Mouse (Mus musculus) MEL-GATA-1-ER (cell line): ENCODE results near the gene Gpat2.
A peak's percentile ranks its signal among the peaks of the same experiment; 100 is the strongest.

Experiments used
- DNase-seq: peaks from one replicate; pipeline ENCODE4 v3.0.0-alpha.2; 2012; ENCODE audit warnings: low read depth; ENCODE audit errors: extremely low read depth

Gene Gpat2

DNA sequence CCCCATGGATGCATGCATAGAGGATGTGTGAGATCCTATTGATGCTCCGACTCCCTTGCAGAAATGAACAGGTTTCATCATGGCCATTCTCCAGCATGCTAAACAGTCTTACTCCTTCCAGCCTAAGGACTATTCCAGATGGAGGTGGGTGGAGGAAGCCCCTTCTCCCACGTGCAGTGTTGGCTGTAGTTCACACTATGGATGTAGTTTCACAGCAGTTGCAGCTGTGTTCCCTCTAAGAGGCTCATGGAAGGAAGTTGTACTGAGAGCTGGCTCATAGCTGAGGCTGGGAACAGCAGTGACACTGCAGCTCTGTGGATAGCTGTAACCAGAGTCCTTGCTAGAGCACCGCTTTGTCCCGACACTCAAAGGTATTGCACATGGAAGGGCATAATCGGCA is 12.7 kb downstream of the Gpat2 start:
- DNase-seq: no peak

GRCm38 (mm10) chr2:127444055-127444789 is 19.2 kb downstream of the Gpat2 start, which contains the start of gene Fahd2a:
TSS of gene Fahd2a (minus strand) at chr2:127444565.
- peak; percentile 89 for DNase-seq

DNA sequence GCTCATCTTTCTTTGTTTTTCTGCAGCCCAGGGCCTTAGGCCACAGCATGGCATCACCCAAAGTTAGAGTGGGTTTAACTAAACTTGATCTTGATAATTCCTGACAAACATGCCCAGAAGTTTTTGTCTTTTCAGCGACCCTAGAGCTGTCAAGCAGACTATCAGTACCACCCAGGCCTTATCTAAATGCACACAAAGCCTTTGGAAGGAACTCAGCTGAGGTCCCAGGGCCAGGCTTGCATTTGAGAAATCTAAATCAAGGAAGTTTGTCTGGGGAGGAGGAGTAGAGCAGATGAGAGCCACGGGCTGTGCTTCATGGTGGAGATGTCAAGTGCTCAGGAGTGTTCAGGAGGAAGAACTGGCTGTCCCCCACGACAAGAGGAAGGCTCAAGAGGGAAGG is 21.8 kb downstream of the Gpat2 start:
- DNase-seq: no peak

DNA sequence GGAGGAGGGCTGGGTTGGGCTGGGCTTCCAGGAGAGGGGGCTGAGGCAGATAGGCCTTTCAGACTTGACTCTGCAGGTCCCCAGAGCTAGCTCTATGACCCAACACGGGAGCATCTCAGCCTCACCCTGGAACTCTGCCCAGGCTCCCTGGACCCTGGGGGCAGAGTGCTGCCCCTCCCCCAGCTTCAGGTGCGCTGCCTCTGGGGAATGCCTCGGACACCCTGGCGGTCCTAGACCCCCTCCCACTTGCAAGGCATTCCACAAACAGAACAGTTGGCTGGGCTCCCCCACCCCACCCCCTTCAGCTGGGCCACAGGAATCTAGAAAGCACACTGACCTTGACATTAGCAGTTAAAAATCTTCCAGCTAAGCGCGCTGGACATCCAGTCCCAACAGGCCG is 24.7 kb downstream of the Gpat2 start:
- no peak for DNase-seq

GRCm38 (mm10) chr2:127451748-127452147 is 26.7 kb downstream of the Gpat2 start:
- peak; percentile 69 for DNase-seq

DNA sequence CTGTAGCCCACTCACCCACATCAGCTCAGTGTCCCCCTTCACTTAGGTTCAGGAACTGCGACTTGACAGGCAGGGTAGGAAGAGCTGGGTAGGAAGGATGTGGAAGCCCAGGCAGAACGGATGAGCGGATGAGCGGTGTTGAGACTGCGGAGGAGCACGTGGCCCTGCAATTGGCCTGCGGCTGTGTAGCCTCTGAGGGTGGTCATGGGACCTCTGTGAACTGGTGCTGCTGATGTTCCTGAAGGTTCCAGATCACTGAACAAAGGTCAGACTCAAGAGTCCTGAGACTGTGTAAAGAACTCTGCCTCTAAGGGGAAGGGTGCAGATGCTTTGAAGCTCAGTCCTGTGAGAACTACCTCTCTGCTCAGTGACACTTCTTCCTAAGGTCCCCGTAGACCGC is 28.1 kb downstream of the Gpat2 start:
- no peak for DNase-seq

GRCm38 (mm10) chr2:127453764-127454163 is 28.8 kb downstream of the Gpat2 start:
- peak; percentile 44 for DNase-seq

DNA sequence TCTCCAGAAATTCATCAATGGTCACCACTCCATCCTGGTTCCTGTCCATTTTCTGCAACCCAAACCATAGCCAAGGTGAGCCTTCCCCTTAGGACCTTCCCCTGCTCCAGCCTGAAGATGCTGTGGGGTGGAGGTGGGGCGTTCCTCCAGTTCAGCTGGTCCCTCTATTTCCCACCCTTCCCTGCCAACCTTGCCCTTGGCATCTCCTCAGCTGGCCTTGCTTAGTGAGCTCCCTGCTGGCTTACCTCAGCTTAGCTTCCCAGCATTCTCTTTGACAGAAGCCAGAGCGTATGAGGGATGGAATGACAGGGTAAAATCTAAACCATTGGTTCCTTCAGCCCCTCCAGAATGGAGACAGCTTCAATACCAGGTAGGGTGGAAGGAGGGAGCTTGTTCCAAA is 34.3 kb downstream of the Gpat2 start:
- no peak for DNase-seq

GRCm38 (mm10) chr2:127461351-127461750 is 36.4 kb downstream of the Gpat2 start:
- no peak for DNase-seq

DNA sequence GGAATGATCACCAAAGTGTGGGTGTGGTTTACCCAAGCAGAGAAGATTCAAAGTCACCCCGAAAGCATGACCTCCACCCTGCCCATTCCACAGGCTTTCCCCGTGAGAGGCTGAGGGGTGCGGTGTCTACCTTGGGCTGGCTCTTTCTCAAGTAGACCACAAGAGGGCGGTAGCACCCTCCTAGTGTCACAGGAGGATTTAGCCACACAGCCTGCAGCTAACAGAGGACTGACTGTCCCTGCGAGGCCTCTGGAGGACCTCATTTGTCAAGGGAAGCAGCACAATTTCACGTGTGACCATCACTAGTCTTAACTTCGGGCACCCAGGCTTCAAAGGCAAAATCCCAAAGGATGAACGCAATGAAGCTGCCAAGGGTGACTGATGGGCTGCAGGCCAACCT is 37.3 kb downstream of the Gpat2 start:
- no peak for DNase-seq

- no peak for DNase-seq
Observed at GRCm38 (mm10) chr2:127470183-127470582, 45.2 kb downstream of the Gpat2 start.

DNA sequence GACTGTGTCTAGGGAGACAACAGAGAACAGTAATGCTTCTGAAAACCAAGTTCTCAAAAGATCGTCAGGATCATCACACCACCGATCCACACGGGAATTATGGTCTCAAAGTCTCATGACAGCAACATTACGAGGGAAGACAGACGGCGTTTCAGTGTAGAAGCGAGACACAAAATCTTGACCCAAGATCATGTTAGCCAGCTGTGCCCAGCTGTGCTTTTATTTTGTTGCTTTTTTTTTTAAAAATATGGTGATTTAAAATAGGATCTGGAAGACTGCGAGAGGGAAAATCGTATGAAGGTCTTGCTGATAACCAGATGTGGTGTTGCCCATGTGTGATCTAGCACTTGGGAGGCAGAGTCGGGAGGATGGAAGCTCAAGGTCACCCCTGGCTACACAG is 45.7 kb downstream of the Gpat2 start:
- DNase-seq: no peak

DNA sequence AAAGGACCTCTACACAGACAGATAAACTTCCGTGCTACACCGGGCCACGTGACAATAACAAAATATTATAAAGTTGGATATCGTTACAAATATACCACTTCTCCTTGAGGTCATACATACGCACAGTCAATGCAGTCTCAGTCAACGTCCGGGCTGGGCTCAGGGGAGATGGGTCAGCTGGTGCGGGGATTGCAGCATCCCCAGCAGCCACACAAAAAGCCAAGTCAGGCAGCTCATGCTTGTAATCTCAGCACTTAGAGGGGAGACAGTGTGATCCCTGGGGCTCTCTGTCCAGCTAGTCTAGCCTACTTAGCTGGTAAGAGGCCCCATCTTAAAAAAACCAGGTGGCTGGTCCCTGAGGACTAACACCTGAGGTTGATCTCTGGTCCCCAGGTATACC is 46.3 kb downstream of the Gpat2 start:
- no peak for DNase-seq

DNA sequence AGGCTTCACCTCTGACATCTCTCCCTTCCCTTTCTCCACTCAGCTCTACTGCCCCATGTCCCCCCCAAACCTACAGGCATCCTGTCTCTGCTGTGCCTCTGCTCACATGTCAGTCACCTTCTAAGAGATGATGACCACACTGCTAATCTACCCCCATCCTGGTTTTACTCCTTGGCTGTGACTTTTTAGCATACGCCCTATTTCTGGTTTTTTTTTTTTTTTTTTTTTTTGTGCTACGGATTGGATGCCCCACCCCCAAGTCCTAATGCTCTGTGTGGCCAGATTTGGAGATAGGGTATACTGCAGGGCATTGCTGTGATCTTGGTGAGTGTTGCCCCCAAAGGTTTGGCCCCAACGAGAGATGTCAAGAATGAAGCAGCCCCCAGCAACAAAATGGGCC is 47.3 kb downstream of the Gpat2 start:
- no peak for DNase-seq

DNA sequence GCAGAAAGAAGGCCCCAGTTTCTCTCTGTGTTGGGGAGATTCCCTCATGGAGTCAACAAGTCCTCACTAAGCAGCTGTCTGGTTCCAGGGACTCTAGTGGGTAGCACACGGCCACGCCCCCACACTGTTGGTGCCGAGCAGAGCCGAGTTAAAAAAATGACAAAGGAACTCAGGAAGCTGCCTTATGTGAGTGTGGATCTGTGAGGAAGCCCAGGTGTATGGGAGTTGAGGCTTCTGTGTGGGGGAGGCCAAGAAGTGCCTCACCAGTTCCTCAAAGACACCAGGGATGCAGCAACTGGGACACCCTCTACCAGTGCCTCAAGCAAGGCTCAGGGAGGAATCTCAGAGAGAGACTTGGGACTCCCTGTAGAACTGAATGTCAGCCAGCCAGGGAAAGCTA is 54.2 kb downstream of the Gpat2 start:
- no peak for DNase-seq

- no peak for DNase-seq
Observed at GRCm38 (mm10) chr2:127479763-127480162, 54.8 kb downstream of the Gpat2 start.

- DNase-seq: no peak
Observed at GRCm38 (mm10) chr2:127481841-127482532, 57.0 kb downstream of the Gpat2 start.

GRCm38 (mm10) chr2:127482533-127482911 is 57.5 kb downstream of the Gpat2 start:
- DNase-seq: peak; percentile 60

- DNase-seq: peak; percentile 40
Observed at GRCm38 (mm10) chr2:127483001-127483400, 58.0 kb downstream of the Gpat2 start.

GRCm38 (mm10) chr2:127484476-127485170 is 59.6 kb downstream of the Gpat2 start:
- no peak for DNase-seq
